Mouse (Mus musculus) limb, embryonic 10.5 days (tissue): ENCODE results near the gene Dcdc2a. TPM values are rescaled to one million over a fixed set of nuclear protein-coding genes. Genes with fewer than 3 reads are reported as not detected.

ENCODE experiments used
- DNase-seq: peaks from one replicate; pipeline ENCODE4 v3.0.0-alpha.2; 2017; ENCODE audit warnings: low spot score
- H3K27ac ChIP-seq: fragments of 300-500 bp; sonication (generic); 2 replicates; pipeline ENCODE4 v1.5.1; 2016; ENCODE audit warnings: mild to moderate bottlenecking
- H3K27me3 ChIP-seq: fragments of 300-500 bp; sonication (generic); 2 replicates; pipeline ENCODE4 v1.6.1; 2016; ENCODE audit warnings: low read depth, mild to moderate bottlenecking; ENCODE audit not compliant: poor library complexity, severe bottlenecking
- H3K36me3 ChIP-seq: fragments of 300-500 bp; sonication (generic); 2 replicates; pipeline ENCODE4 v1.6.1; 2016; ENCODE audit warnings: mild to moderate bottlenecking, moderate library complexity
- H3K4me1 ChIP-seq: fragments of 300-500 bp; sonication (generic); 2 replicates; pipeline ENCODE4 v1.6.1; 2016
- H3K4me3 ChIP-seq: fragments of 300-500 bp; sonication (generic); 2 replicates; pipeline ENCODE4 v1.5.1; 2016; ENCODE audit warnings: mild to moderate bottlenecking, moderate library complexity
- H3K9me3 ChIP-seq: fragments of 300-500 bp; sonication (generic); replicated peaks from 2 replicates; pipeline ENCODE4 v1.6.1; 2016; ENCODE audit warnings: mild to moderate bottlenecking
- WGBS: fragments of 180-500 bp; shearing (Covaris S2); methylation state at CpG from one replicate; pipeline ENCODE4 v1.1.7; 2016; 5-methylcytosine and 5-hydroxymethylcytosine counted together
- polyA plus RNA-seq: library from polyadenylated mRNA; unstranded; fragments of >200 nt; fragmentation: Nextera tagmentation; extraction: Ambion mirVana; gene quantifications from 2 replicates; pipeline ENCODE4 v1.2.1, GENCODE M21; 2016

Dcdc2a gene
- polyA plus RNA-seq, 1 experiment from 2014 or later: 1.3 TPM

- DNase-seq: no peak
- no peak overlapping the region for H3K27ac ChIP-seq
These were observed 44.8 kb downstream of the Dcdc2a start for GRCm38 (mm10) chr13:25100581-25100980.

GRCm38 (mm10) chr13:25105671-25106070, 49.9 kb downstream of the Dcdc2a start:
- Histone ChIP-seq H3K27me3 (no peaks in the 10 kb centered on the region), H3K4me3 (no peak overlapping the region), H3K36me3 (no peaks in the 10 kb centered on the region), H3K9me3 (no peaks in the 10 kb centered on the region), H3K27ac (no peak overlapping the region), H3K4me1 (no peaks in the 10 kb centered on the region)
- no peak for DNase-seq

More at GRCm38 (mm10) chr13:25100581-25100980, 44.8 kb downstream of the Dcdc2a start:
- H3K27me3 ChIP-seq: no peaks in the 10 kb centered on the region
- no peak overlapping the region for H3K4me3 ChIP-seq
- H3K36me3 ChIP-seq: no peaks in the 10 kb centered on the region
- WGBS: 83% methylated on average over 6 of the region's 6 CpGs
- no peaks in the 10 kb centered on the region for H3K9me3 ChIP-seq
- no peaks in the 10 kb centered on the region for H3K4me1 ChIP-seq

- Histone ChIP-seq H3K36me3 (no peaks in the 10 kb centered on the region), H3K27ac (no peak overlapping the region), H3K9me3 (no peaks in the 10 kb centered on the region), H3K4me3 (no peak overlapping the region), H3K27me3 (no peaks in the 10 kb centered on the region), H3K4me1 (no peaks in the 10 kb centered on the region)
- DNase-seq: no peak
- 88% methylated on average over 5 of the region's 5 CpGs for WGBS
These were observed 50.9 kb downstream of the Dcdc2a start for GRCm38 (mm10) chr13:25106740-25107139.

- H3K4me3 ChIP-seq: no peak overlapping the region
- no peaks in the 10 kb centered on the region for H3K4me1 ChIP-seq
- H3K27me3 ChIP-seq: no peaks in the 10 kb centered on the region
- no peak overlapping the region for H3K27ac ChIP-seq
- no peak for DNase-seq
- no peaks in the 10 kb centered on the region for H3K36me3 ChIP-seq
- H3K9me3 ChIP-seq: no peaks in the 10 kb centered on the region
- 69% methylated on average over 3 of the region's 3 CpGs for WGBS
These were observed 52.5 kb downstream of the Dcdc2a start for GRCm38 (mm10) chr13:25108353-25108752.

DNA sequence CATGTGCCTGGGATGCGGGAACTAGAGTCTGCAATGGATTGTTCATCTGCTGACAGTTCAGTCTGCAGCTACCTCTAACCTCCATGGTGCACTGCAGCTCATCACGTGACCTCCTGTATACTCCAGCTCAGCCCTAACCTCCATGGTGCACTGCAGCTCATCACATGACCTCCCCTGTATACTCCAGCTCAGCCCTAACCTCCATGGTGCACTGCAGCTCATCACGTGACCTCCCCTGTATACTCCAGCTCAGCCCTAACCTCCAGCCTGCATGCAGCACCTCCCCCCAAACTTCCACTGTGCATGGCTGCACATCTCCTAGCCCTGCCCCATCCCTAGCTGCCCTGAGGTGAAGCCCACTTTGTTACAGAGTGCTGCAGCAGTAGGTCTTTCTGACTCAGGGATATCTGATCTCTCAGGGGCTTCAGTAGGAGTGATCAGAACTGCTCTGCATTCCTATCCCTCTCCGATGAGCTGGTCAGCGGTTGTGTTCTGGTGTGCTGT, 54.8 kb downstream of the Dcdc2a start:
- WGBS: 79% methylated on average over 5 of the region's 5 CpGs
- Histone ChIP-seq H3K27ac (no peak overlapping the region), H3K4me3 (no peak overlapping the region), H3K27me3 (no peaks in the 10 kb centered on the region), H3K9me3 (no peaks in the 10 kb centered on the region), H3K4me1 (peaks cover 4% of the 10 kb centered on the region; the same call in 1 of the 2 replicates), H3K36me3 (no peaks in the 10 kb centered on the region)
- DNase-seq: no peak

DNA sequence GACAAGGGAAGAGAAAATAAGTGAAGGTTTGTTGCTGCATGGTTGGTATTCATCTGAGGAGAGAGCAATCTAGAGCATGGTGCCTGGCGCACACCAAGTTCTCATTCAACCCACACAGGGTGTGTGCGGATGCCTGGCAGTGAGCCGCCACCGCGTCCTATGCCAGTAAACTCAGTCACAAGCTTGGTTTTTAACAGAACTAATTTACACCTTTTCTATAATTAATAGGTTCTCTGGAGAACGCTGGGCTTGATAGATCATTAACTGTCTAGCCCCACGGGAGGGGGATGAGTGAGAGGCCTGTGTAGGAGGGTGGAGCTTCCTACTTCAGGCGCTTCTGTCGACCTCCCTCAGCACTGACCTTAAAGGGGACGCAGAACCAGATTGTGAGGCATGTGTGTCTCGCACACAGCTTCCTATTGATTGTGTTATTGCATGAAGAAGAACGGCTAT, 59.7 kb downstream of the Dcdc2a start:
- Histone ChIP-seq H3K27ac (peak overlapping the region; percentile 68; the same call in 1 of the 2 replicates), H3K4me3 (peak overlapping the region; percentile 44), H3K27me3 (0 out of 2 replicates have a peak, but pooled peaks cover 6% of the 10 kb centered on the region), H3K4me1 (peaks cover 9% of the 10 kb centered on the region), H3K9me3 (no peaks in the 10 kb centered on the region), H3K36me3 (no peaks in the 10 kb centered on the region)
- WGBS: 29% methylated on average over 12 of the region's 12 CpGs
- DNase-seq: peak; percentile 37

DNA sequence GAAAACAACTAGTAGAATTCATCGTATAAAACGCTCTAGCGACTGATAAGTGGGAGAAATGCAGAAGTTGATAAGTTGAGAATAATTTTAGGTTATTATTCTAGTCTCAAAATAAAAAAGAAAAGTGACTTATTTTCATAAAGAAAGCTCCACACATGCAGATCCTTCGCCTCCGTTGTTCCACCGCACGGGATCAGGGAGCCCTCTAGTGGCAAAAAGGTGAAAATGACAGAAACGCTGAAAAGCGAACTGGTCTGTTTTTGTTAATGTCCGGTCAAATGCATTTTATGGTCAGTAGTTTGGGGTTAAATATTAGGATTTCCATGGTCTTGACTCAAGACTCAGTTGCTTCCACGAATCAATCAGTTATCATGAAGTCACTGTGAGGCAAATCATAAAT, 60.2 kb downstream of the Dcdc2a start:
- no peaks in the 10 kb centered on the region for H3K9me3 ChIP-seq
- H3K27me3 ChIP-seq: 0 out of 2 replicates have a peak, but pooled peaks cover 6% of the 10 kb centered on the region
- peak overlapping the region; percentile 68; the same call in 1 of the 2 replicates for H3K27ac ChIP-seq
- no peaks in the 10 kb centered on the region for H3K36me3 ChIP-seq
- DNase-seq: peak; percentile 61
- peaks cover 9% of the 10 kb centered on the region for H3K4me1 ChIP-seq
- 5% methylated on average over 11 of the region's 11 CpGs for WGBS
- peak overlapping the region; percentile 44 for H3K4me3 ChIP-seq

GRCm38 (mm10) chr13:25122740-25123335, 67.0 kb downstream of the Dcdc2a start:
- Histone ChIP-seq H3K4me1 (0 out of 2 replicates have a peak, but pooled peaks cover 4% of the 10 kb centered on the region), H3K9me3 (no peaks in the 10 kb centered on the region), H3K4me3 (no peak overlapping the region), H3K27ac (no peak overlapping the region), H3K27me3 (no peaks in the 10 kb centered on the region), H3K36me3 (no peaks in the 10 kb centered on the region)
- no peak for DNase-seq
- WGBS: 69% methylated on average over 8 of the region's 8 CpGs

DNA sequence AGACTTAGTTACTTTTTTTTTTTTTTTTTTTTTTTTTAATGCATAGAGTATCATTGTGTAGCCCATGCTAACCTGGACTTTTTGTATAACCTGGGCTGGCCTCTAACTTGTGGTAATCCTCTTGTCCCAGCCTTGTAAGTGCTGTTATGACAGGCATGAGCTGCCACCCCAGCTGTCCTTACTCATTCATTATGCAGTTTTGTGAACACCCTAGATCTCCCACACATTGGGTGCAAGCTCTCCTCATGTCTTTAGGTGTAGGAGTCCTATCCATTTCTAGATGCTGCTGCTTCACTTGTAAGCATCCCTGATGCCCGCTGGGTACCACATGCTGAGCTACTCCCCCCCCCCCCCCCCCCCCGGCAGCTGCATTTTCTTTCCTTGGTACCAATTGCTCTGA, 71.4 kb downstream of the Dcdc2a start:
- Histone ChIP-seq H3K36me3 (no peaks in the 10 kb centered on the region), H3K4me1 (0 out of 2 replicates have a peak, but pooled peaks cover 2% of the 10 kb centered on the region), H3K27me3 (no peaks in the 10 kb centered on the region), H3K4me3 (no peak overlapping the region), H3K27ac (no peak overlapping the region), H3K9me3 (no peaks in the 10 kb centered on the region)
- DNase-seq: no peak
- 71% methylated on average over 2 of the region's 2 CpGs for WGBS

DNA sequence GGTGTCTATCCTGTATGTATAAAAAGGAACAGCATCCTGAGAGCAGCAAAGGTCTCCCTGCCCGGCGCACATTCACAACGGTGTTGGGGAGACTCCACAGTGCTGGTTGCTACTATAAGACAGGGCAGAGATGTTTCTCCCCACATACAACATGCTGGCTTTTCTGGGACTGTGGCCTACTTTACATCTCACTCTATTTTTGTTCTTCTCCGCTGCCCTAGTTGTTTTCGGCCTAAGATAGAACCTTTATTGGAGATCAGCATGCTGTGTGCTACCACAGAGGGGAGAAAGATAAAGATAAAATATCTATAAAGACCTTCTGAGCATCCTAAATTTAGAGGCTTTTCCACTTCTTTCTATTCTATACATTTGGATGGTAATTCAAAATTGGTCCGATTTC, 72.0 kb downstream of the Dcdc2a start:
- H3K4me1 ChIP-seq: no peaks in the 10 kb centered on the region
- 91% methylated on average over 6 of the region's 6 CpGs for WGBS

GRCm38 (mm10) chr13:25128766-25129165, 73.0 kb downstream of the Dcdc2a start:
- Histone ChIP-seq H3K4me1 (no peaks in the 10 kb centered on the region), H3K9me3 (no peaks in the 10 kb centered on the region), H3K27ac (no peak overlapping the region), H3K27me3 (no peaks in the 10 kb centered on the region), H3K36me3 (no peaks in the 10 kb centered on the region), H3K4me3 (no peak overlapping the region)
- 85% methylated on average over 9 of the region's 9 CpGs for WGBS
- no peak for DNase-seq

More for the DNA sequence above, 72.0 kb downstream of the Dcdc2a start:
- DNase-seq: no peak
- Histone ChIP-seq H3K4me3 (no peak overlapping the region), H3K27ac (no peak overlapping the region), H3K9me3 (no peaks in the 10 kb centered on the region), H3K36me3 (no peaks in the 10 kb centered on the region), H3K27me3 (no peaks in the 10 kb centered on the region)

GRCm38 (mm10) chr13:25143066-25143465, 87.3 kb downstream of the Dcdc2a start:
- no peaks in the 10 kb centered on the region for H3K4me1 ChIP-seq
- 0 out of 2 replicates have a peak, but pooled peaks cover 6% of the 10 kb centered on the region for H3K27me3 ChIP-seq
- WGBS: 94% methylated on average over 3 of the region's 3 CpGs
- H3K9me3 ChIP-seq: no peaks in the 10 kb centered on the region
- H3K4me3 ChIP-seq: no peak overlapping the region
- no peaks in the 10 kb centered on the region for H3K36me3 ChIP-seq
- DNase-seq: no peak
- no peak overlapping the region for H3K27ac ChIP-seq

DNA sequence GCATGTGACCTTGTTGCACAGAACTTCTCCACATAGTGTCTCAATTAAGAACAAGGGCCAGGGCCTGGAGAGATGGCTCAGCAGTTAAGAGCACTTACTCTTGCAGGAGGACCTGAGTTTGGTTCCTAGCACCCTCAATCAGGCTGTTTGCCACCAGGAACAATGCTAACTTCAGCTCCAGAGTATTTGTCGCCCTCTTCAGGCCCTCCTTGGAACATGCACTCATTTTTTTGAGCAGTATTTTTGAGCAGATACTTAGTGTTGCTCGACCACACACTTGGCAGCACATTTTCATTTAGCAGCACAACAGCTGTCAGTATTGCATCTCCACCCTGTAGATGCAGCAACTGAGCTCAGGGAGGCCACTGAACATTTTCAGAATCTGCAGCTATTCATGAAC, 88.3 kb downstream of the Dcdc2a start:
- Histone ChIP-seq H3K27ac (no peak overlapping the region), H3K36me3 (no peaks in the 10 kb centered on the region), H3K4me1 (no peaks in the 10 kb centered on the region), H3K4me3 (no peak overlapping the region), H3K9me3 (no peaks in the 10 kb centered on the region), H3K27me3 (0 out of 2 replicates have a peak, but pooled peaks cover 6% of the 10 kb centered on the region)
- 76% methylated on average over 2 of the region's 2 CpGs for WGBS
- DNase-seq: no peak
